Mouse (Mus musculus): ENCODE data around the gene Zfp1.
A peak's percentile ranks its signal among the peaks of the same experiment; 100 is the strongest.

The Zfp1 gene

DNA sequence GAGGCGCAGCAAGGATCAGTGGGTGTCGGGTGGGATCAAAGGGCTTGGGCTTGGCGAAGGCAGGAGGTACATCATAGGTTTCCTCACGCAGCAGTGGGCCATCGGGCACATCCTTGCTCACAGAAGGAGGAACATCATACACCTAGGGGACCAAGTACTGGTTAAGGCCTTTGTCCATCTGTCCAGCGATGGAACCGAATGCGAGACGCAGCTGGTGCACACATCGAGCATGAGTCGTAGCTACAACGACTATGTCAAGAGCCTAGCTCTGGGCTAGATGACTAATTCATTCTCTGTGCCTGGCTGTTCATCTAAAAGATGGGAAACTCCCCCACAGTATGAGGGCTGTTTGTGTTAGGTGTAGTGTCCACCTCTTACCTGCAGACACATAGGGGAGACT, 71.1 kb downstream of the Zfp1 start:
- no peak for DNase-seq (ENCODE audit: low spot score)

DNA sequence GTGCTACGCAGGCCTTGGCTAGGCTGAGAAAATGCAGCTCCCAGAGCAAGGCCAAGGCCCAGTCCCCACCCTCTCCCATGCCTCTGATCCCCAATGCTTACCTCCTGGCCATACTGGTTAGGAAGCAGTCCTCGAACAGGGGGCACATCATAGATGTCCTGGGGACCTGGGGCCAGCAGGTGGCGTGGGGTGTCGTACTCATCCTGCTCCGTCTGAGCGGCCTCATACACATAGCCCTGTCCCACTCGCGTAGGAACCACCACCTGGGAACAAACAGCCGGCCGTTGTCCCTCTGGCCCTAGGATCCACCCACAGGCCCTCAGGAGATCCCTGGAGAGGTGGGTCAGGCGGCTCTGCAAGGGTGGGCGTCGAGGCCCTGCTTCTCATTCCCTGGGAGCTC, 72.3 kb downstream of the Zfp1 start:
- no peak for DNase-seq (ENCODE audit: low spot score)

DNA sequence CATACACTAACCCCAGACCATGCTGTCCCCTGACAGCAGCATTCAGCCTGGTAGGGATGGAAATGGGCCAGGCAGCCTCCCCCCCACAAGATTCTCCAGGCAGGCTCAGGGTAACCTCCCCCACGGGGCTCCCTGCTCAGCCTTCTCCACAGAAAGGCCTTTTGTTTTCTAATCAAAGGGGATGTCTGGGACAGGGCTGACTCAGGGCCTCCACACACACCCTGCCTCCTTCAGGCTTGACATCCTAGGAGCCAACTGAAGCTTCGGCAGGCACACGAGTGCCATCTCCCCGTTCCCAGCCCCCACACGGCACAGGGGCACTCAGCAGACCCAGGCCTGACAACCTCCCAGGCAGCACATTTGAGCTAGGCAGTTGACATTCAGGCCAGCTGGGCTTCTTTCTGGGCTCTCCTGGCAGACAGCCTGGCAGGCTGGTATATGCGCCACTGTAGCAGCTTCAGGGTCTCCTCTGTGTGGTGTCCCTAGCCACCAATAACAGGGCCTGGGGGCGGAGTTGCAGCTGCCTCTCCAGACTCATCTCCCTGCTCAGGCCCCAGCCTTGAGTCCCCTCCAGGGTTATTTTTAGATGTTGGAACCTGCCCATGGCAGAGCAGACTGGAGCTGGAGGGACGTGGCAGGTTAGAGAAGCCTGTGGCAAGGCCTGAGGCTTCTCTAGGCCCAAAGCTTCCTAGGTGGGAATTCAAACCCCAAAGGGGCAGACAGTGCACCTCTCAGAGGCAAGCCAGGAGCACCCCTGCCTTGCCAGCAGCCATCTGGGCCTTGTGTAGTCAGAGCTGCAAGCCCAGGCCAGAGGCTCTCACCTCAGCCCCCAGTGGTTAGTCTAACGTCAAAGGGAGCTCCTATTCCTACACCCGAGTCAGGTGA, 73.6 kb downstream of the Zfp1 start:
- peak; percentile 79 for DNase-seq (ENCODE audit: low spot score)

DNA sequence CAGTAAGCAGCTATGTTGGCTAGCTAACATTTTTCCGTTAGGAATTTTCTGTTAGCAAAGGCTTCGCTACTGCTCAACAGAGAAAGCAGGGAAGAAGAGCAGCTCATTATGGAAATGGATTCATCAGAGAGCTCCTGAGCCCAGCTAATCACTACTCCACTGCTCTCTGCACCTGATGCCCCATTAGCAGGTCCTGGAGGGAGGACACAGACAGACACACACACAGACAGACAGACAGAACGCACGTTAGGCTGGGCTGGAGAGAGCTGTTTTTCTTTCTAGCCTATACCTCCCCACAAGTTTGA, 74.2 kb downstream of the Zfp1 start:
- DNase-seq (ENCODE audit: low spot score) = no peak

DNA sequence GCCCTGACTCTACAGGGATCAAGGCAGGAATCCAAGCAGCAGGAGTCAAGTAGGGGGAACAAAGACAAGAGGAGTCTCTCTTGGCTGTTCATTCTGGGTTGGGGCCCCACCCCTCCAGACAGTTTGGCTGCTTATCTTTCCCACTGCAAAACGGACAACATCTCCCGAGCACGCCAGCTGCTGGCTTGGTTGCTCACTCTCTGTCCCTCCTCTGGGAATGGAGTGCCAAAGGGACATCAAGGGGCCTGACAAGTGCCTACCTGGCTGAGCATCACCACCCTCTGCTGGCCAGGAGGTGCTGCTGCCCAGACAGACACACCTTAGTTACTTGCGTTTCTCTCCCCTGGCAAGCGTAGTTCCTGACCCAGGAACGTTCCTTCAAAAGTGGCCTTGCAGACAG, 74.7 kb downstream of the Zfp1 start:
- DNase-seq (ENCODE audit: low spot score) = peak; percentile 59

DNA sequence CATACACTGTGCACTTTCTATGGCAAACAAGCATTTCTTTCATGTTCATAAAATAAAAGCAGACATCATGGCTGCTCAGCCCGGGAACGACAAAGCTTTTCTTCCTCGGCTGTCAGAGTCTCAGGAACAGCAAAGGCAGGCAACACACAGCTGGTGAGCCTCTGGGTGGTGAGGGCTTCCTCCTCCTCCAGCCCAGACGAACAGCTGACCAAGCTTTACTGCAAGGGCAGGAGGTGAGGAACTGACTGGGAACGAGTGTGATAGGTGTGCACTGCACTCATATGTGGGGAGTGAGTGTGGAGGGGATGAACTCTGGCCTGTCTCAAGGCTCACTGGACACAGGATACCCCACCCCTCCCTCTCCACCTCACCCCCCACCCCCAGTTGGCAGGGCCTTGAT, 75.7 kb downstream of the Zfp1 start:
- no peak for DNase-seq (ENCODE audit: low spot score)

DNA sequence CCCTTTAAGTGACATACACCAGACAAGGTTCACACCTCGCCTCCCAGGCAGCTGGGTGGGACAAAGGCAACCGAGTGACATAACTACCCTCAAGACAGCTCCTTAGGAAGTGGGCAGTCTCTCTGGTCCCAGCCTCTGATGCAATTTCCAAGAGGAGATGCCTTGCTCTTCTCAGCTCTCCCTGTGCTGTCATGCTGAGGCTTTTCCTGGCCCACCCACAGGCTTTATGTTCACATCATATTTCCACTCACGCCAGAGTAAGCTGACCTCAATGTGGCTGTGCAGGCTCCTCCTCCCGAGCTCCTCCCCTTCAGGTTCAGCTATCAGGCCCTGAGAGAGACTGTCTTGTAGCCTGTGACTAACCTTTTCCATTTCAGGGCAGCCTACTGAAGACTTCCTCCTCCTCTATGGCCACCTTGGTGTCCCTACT, 76.9 kb downstream of the Zfp1 start:
- DNase-seq (ENCODE audit: low spot score) = no peak

Data from ovary, postnatal 36 days (tissue).